Mouse (Mus musculus) E14TG2a.4 (cell line): Measurements from ENCODE around the gene Dip2c.

ENCODE experiments used
- H3K27me3 ChIP-seq: 2 replicates; pipeline ENCODE4 v1.6.1; 2014; ENCODE audit warnings: low read length, control low read depth; ENCODE audit not compliant: insufficient read depth
- H3K36me3 ChIP-seq: 2 replicates; pipeline ENCODE4 v1.6.1; 2014; ENCODE audit warnings: low read length, control low read depth; ENCODE audit not compliant: insufficient read depth
- H3K4me1 ChIP-seq: replicated peaks from 2 replicates; pipeline ENCODE4 v1.6.1; 2014; ENCODE audit warnings: low read depth, low read length, control low read depth
- H3K4me3 ChIP-seq: replicated peaks from 2 replicates; pipeline ENCODE4 v1.5.1; 2014; ENCODE audit warnings: mild to moderate bottlenecking, low read length
- H3K9me3 ChIP-seq: 2 replicates; pipeline ENCODE4 v1.6.1; 2014; ENCODE audit warnings: low read length, control low read depth
- CTCF ChIP-seq: conservative IDR thresholded peaks from 2 replicates; pipeline ENCODE4 v1.5.1; 2014; ENCODE audit warnings: low read length
- NANOG ChIP-seq: IDR thresholded peaks from 2 replicates; pipeline ENCODE4 v1.6.1; 2014; ENCODE audit warnings: borderline replicate concordance, low read length, mixed read lengths
- POU5F1 ChIP-seq: IDR thresholded peaks from 2 replicates; pipeline ENCODE4 v1.6.1; 2014; ENCODE audit warnings: low read length, borderline replicate concordance

Dip2c gene

GRCm38 (mm10) chr13:9706720-9707119, 430.4 kb downstream of the Dip2c start:
- 0 out of 2 replicates have a peak, but pooled peaks cover 6% of the 10 kb centered on the region for H3K36me3 ChIP-seq
- no peaks in the 10 kb centered on the region for H3K27me3 ChIP-seq
- H3K4me1 ChIP-seq: peaks cover 7% of the 10 kb centered on the region; the same call in 1 of the 2 replicates
- TF ChIP-seq NANOG: no peak
- H3K4me3 ChIP-seq: no peak overlapping the region
- H3K9me3 ChIP-seq: no peaks in the 10 kb centered on the region

- 0 out of 2 replicates have a peak, but pooled peaks cover 6% of the 10 kb centered on the region for H3K36me3 ChIP-seq
- H3K4me1 ChIP-seq: no peaks in the 10 kb centered on the region
- no peak overlapping the region for H3K4me3 ChIP-seq
- TF ChIP-seq NANOG (no peak), CTCF (no peak), POU5F1 (no peak)
- no peaks in the 10 kb centered on the region for H3K9me3 ChIP-seq
- no peaks in the 10 kb centered on the region for H3K27me3 ChIP-seq
Observed at GRCm38 (mm10) chr13:9708433-9709240, 432.3 kb downstream of the Dip2c start.

GRCm38 (mm10) chr13:9712409-9712808, 436.1 kb downstream of the Dip2c start:
- Histone ChIP-seq H3K4me3 (no peak overlapping the region), H3K27me3 (no peaks in the 10 kb centered on the region), H3K36me3 (0 out of 2 replicates have a peak, but pooled peaks cover 6% of the 10 kb centered on the region), H3K4me1 (no peaks in the 10 kb centered on the region), H3K9me3 (no peaks in the 10 kb centered on the region)
- TF ChIP-seq NANOG (no peak), CTCF (no peak), POU5F1 (no peak)

- Histone ChIP-seq H3K4me3 (no peak overlapping the region), H3K9me3 (no peaks in the 10 kb centered on the region), H3K36me3 (0 out of 2 replicates have a peak, but pooled peaks cover 6% of the 10 kb centered on the region), H3K4me1 (no peaks in the 10 kb centered on the region), H3K27me3 (no peaks in the 10 kb centered on the region)
- TF ChIP-seq CTCF: no peak
- no peak for TF ChIP-seq POU5F1
- no peak for TF ChIP-seq NANOG
Observed at GRCm38 (mm10) chr13:9712971-9713370, 436.6 kb downstream of the Dip2c start.

- Histone ChIP-seq H3K27me3 (no peaks in the 10 kb centered on the region), H3K4me1 (no peaks in the 10 kb centered on the region), H3K9me3 (no peaks in the 10 kb centered on the region), H3K36me3 (0 out of 2 replicates have a peak, but pooled peaks cover 6% of the 10 kb centered on the region), H3K4me3 (no peak overlapping the region)
- no peak for TF ChIP-seq NANOG
- TF ChIP-seq POU5F1: no peak
- TF ChIP-seq CTCF: no peak
Observed at GRCm38 (mm10) chr13:9713462-9714134, 437.3 kb downstream of the Dip2c start.

- Histone ChIP-seq H3K27me3 (no peaks in the 10 kb centered on the region), H3K4me1 (no peaks in the 10 kb centered on the region), H3K4me3 (no peak overlapping the region), H3K9me3 (no peaks in the 10 kb centered on the region), H3K36me3 (no peaks in the 10 kb centered on the region)
- TF ChIP-seq NANOG: no peak
- TF ChIP-seq POU5F1: no peak
- no peak for TF ChIP-seq CTCF
Observed at GRCm38 (mm10) chr13:9715224-9715623, 438.9 kb downstream of the Dip2c start.
